Mouse (Mus musculus) heart, embryonic 14.5 days (tissue): Measurements from ENCODE around the gene Ryr1. TPM values are rescaled to one million over a fixed set of nuclear protein-coding genes. Genes with fewer than 3 reads are reported as not detected.

ENCODE experiments used
- ATAC-seq: fragments of 200-750 bp; cut with Nextera tagmentation; 2 replicates; pipeline ENCODE4 v1.8.0; 2017; ENCODE audit warnings: low read depth, moderate TSS enrichment; ENCODE audit not compliant: insufficient number of reproducible peaks, insufficient read depth, low FRiP score
- H3K27ac ChIP-seq, 2 experiments: fragments of 200-500 bp in 1 of 2; fragments of 300-500 bp in 1 of 2; sonication (generic) in 1 of 2; replicated peaks in 1 of 2; 2 replicates each; pipeline ENCODE4 v1.5.1; 2012 to 2014; ENCODE audit warnings: low read depth in 2 of 2, low read length in 2 of 2, control low read depth in 1 of 2, mild to moderate bottlenecking in 1 of 2, mixed read lengths in 1 of 2; ENCODE audit not compliant: control insufficient read depth in 1 of 2, insufficient read depth in 1 of 2
- H3K27me3 ChIP-seq: fragments of 300-500 bp; sonication (generic); 2 replicates; pipeline ENCODE4 v1.6.1; 2014; ENCODE audit warnings: mild to moderate bottlenecking, low read length, control low read depth; ENCODE audit not compliant: control insufficient read depth, insufficient read depth
- H3K36me3 ChIP-seq: fragments of 300-500 bp; sonication (generic); 2 replicates; pipeline ENCODE4 v1.6.1; 2014; ENCODE audit warnings: mild to moderate bottlenecking, control low read depth, low read length, mixed read lengths; ENCODE audit not compliant: control insufficient read depth, insufficient read depth
- H3K4me1 ChIP-seq, 2 experiments: fragments of 200-500 bp in 1 of 2; fragments of 300-500 bp in 1 of 2; sonication (generic) in 1 of 2; 2 replicates each; pipeline ENCODE4 v1.6.1; 2012 to 2014; ENCODE audit warnings: low read length in 2 of 2, control low read depth in 1 of 2, mixed read lengths in 1 of 2; ENCODE audit not compliant: control insufficient read depth in 2 of 2, insufficient read depth in 2 of 2
- H3K4me2 ChIP-seq: fragments of 300-500 bp; sonication (generic); 2 replicates; pipeline ENCODE4 v1.6.1; 2014; ENCODE audit warnings: mild to moderate bottlenecking, low read length
- H3K4me3 ChIP-seq, 2 experiments: fragments of 200-500 bp in 1 of 2; fragments of 300-500 bp in 1 of 2; sonication (generic) in 1 of 2; 2 replicates each; pipeline ENCODE4 v1.5.1; 2012 to 2014; ENCODE audit warnings: low read length in 2 of 2, mild to moderate bottlenecking in 2 of 2, control low read depth in 1 of 2, low read depth in 1 of 2, moderate library complexity in 1 of 2; ENCODE audit not compliant: control insufficient read depth in 1 of 2, insufficient read depth in 1 of 2
- H3K9ac ChIP-seq: fragments of 300-500 bp; sonication (generic); 2 replicates; pipeline ENCODE4 v1.6.1; 2014; ENCODE audit warnings: mild to moderate bottlenecking, low read length
- H3K9me3 ChIP-seq: fragments of 300-500 bp; sonication (generic); 2 replicates; pipeline ENCODE4 v1.6.1; 2016; ENCODE audit warnings: low read length, control low read depth; ENCODE audit not compliant: control insufficient read depth
- WGBS: fragments of 180-500 bp; shearing (Covaris S2); extraction: QIAGEN DNeasy Blood & Tissue Kit; methylation state at CpG from one replicate; pipeline ENCODE4 v1.1.7; 2014; 5-methylcytosine and 5-hydroxymethylcytosine counted together
- polyA plus RNA-seq: library from polyadenylated mRNA; unstranded; fragments of >200 nt; fragmentation: Nextera tagmentation; extraction: Ambion mirVana; gene quantifications from 2 replicates; pipeline ENCODE4 v1.2.1, GENCODE M21; 2014

The Ryr1 gene
- polyA plus RNA-seq, 1 experiment from 2014 or later: 0.08 TPM

GRCm38 (mm10) chr7:29026195-29026594 is 98.8 kb downstream of the Ryr1 start:
- no peak for ATAC-seq
- H3K9ac ChIP-seq: no peak overlapping the region
- 82% methylated on average over 5 of the region's 5 CpGs for WGBS
- H3K4me1 ChIP-seq: no peaks in the 10 kb centered on the region
- H3K36me3 ChIP-seq: no peaks in the 10 kb centered on the region
- H3K4me3 ChIP-seq: no peak overlapping the region
- peaks cover 2% of the 10 kb centered on the region; the same call in 1 of the 2 replicates for H3K27me3 ChIP-seq
- no peaks in the 10 kb centered on the region for H3K9me3 ChIP-seq
- no peak overlapping the region for H3K4me2 ChIP-seq
- H3K27ac ChIP-seq: no peak overlapping the region

GRCm38 (mm10) chr7:29025566-29025965 is 99.4 kb downstream of the Ryr1 start:
- H3K9ac ChIP-seq: no peak overlapping the region
- H3K36me3 ChIP-seq: no peaks in the 10 kb centered on the region
- no peak overlapping the region for H3K4me3 ChIP-seq
- H3K9me3 ChIP-seq: no peaks in the 10 kb centered on the region
- ATAC-seq: no peak
- H3K27ac ChIP-seq: no peak overlapping the region
- WGBS: 76% methylated on average over 7 of the region's 7 CpGs
- no peak overlapping the region for H3K4me2 ChIP-seq
- H3K4me1 ChIP-seq: no peaks in the 10 kb centered on the region
- peaks cover 8% of the 10 kb centered on the region for H3K27me3 ChIP-seq

DNA sequence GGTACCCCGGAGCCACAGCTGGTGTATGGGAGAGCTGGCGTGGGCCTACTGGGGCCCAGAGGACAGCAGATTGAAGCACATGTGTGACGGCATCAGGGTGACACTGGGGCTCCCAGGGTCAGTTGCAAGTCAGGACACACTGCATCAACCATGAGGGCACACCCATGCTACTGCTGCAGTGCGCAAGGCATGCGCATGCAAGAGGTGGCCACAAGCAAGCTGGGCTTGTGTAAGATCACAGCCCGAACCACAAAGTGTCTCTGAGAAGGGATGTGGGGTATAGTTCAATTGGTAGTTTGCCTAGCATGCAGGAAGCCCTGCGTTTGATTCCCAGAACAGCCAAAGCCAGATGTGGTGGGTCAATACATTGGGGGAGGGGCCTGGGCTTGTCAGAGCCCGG is 101.5 kb downstream of the Ryr1 start:
- Histone ChIP-seq H3K9me3 (no peaks in the 10 kb centered on the region), H3K9ac (no peak overlapping the region), H3K36me3 (no peaks in the 10 kb centered on the region), H3K27me3 (peaks cover 29% of the 10 kb centered on the region), H3K4me1 (peaks cover 0 to 8% of the 10 kb centered on the region in 2 experiments; a peak in 1 of 4 replicates), H3K4me3 (no peak overlapping the region), H3K4me2 (no peak overlapping the region), H3K27ac (no peak overlapping the region)
- 81% methylated on average over 8 of the region's 8 CpGs for WGBS
- no peak for ATAC-seq

DNA sequence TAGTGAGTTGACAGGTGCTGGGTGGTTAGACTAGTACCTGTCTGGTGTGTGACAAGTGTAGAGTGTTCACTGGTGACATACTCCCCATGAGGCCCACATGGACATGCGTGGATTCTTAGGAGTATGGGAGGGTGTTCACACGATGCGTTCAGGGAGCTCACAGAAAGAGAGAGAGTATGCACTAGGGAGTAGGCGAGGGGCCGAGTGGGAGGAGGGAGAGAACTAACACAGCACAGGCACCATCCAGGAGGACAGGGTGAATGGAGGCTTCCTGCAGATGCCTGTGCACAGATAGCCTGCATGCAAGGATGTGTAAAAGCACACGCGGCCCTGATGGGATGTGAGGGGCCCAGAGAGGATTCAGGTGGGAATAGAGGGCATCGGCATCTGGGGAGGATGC is 102.5 kb downstream of the Ryr1 start:
- H3K9me3 ChIP-seq: no peaks in the 10 kb centered on the region
- H3K36me3 ChIP-seq: no peaks in the 10 kb centered on the region
- peaks cover 0 to 8% of the 10 kb centered on the region in 2 experiments; a peak in 1 of 4 replicates for H3K4me1 ChIP-seq
- no peak overlapping the region for H3K9ac ChIP-seq
- no peak overlapping the region for H3K4me2 ChIP-seq
- ATAC-seq: no peak
- peaks cover 39% of the 10 kb centered on the region for H3K27me3 ChIP-seq
- H3K27ac ChIP-seq: no peak overlapping the region
- no peak overlapping the region for H3K4me3 ChIP-seq
- WGBS: 76% methylated on average over 8 of the region's 8 CpGs

GRCm38 (mm10) chr7:29019447-29020220 is 105.3 kb downstream of the Ryr1 start:
- peak overlapping the region; percentile 75 for H3K4me2 ChIP-seq
- H3K27ac ChIP-seq: no peak overlapping the region
- no peaks in the 10 kb centered on the region for H3K36me3 ChIP-seq
- 4% methylated on average over 85 of the region's 88 CpGs for WGBS
- peaks cover 0 to 8% of the 10 kb centered on the region in 2 experiments; a peak in 1 of 4 replicates for H3K4me1 ChIP-seq
- H3K9ac ChIP-seq: peak overlapping the region; percentile 52; the same call in 1 of the 2 replicates
- ATAC-seq: no peak
- H3K4me3 ChIP-seq: peak overlapping the region; percentile 36 to 41
- peaks cover 45% of the 10 kb centered on the region for H3K27me3 ChIP-seq
- 0 out of 2 replicates have a peak, but pooled peaks cover 4% of the 10 kb centered on the region for H3K9me3 ChIP-seq

GRCm38 (mm10) chr7:29017222-29017621 is 107.8 kb downstream of the Ryr1 start:
- Histone ChIP-seq H3K36me3 (no peaks in the 10 kb centered on the region), H3K27me3 (peaks cover 45% of the 10 kb centered on the region), H3K27ac (no peak overlapping the region), H3K9ac (no peak overlapping the region), H3K4me3 (no peak overlapping the region), H3K4me2 (no peak overlapping the region), H3K4me1 (peaks cover 0 to 8% of the 10 kb centered on the region in 2 experiments; a peak in 1 of 4 replicates), H3K9me3 (0 out of 2 replicates have a peak, but pooled peaks cover 4% of the 10 kb centered on the region)
- ATAC-seq: no peak
- WGBS: 77% methylated on average over 7 of the region's 7 CpGs

GRCm38 (mm10) chr7:29016440-29016839 is 108.5 kb downstream of the Ryr1 start:
- Histone ChIP-seq H3K9me3 (0 out of 2 replicates have a peak, but pooled peaks cover 4% of the 10 kb centered on the region), H3K4me1 (peaks cover 0 to 8% of the 10 kb centered on the region in 2 experiments; a peak in 1 of 4 replicates), H3K4me2 (no peak overlapping the region), H3K27me3 (peaks cover 45% of the 10 kb centered on the region), H3K27ac (no peak overlapping the region), H3K4me3 (no peak overlapping the region), H3K9ac (no peak overlapping the region), H3K36me3 (no peaks in the 10 kb centered on the region)
- ATAC-seq: no peak
- 66% methylated on average over 7 of the region's 7 CpGs for WGBS
